Mouse (Mus musculus): ENCODE measurements around the gene Gabrg2.

The Gabrg2 gene

GRCm38 (mm10) chr11:42000190-42001098 lies at the start of gene Gabrg2:
TSS of gene Gabrg2 (minus strand) at chr11:42000857.
- DNase-seq, result no peak

- no peak for DNase-seq
Measured at GRCm38 (mm10) chr11:42048201-42048600, 47.5 kb upstream of the Gabrg2 start.

- peak; percentile 69 to 78 for DNase-seq
Measured at GRCm38 (mm10) chr11:41999468-41999881, 1.2 kb downstream of the Gabrg2 start.

- no peak for DNase-seq
Measured at GRCm38 (mm10) chr11:41980152-41980551, 20.5 kb downstream of the Gabrg2 start.

GRCm38 (mm10) chr11:41968595-41968994 lies 32.1 kb downstream of the Gabrg2 start:
- DNase-seq, result no peak

GRCm38 (mm10) chr11:41962706-41963105 lies 38.0 kb downstream of the Gabrg2 start:
- DNase-seq, result no peak

GRCm38 (mm10) chr11:41953550-41953949 lies 47.1 kb downstream of the Gabrg2 start:
- no peak for DNase-seq

GRCm38 (mm10) chr11:41951898-41952297 lies 48.8 kb downstream of the Gabrg2 start:
- DNase-seq, result no peak

GRCm38 (mm10) chr11:41945471-41945870 lies 55.2 kb downstream of the Gabrg2 start:
- no peak for DNase-seq

GRCm38 (mm10) chr11:41937979-41938378 lies 62.7 kb downstream of the Gabrg2 start:
- DNase-seq, result no peak

GRCm38 (mm10) chr11:41918864-41919263 lies 81.8 kb downstream of the Gabrg2 start:
- DNase-seq, result no peak

GRCm38 (mm10) chr11:41914066-41914465 lies 86.6 kb downstream of the Gabrg2 start:
- DNase-seq, result no peak

GRCm38 (mm10) chr11:41903661-41904060 lies 97.0 kb downstream of the Gabrg2 start:
- DNase-seq, result no peak

Data from kidney, postnatal 25 days (tissue).